Mouse (Mus musculus) forebrain, embryonic 14.5 days (tissue): Measurements from ENCODE around the gene Tspan1. TPM values are rescaled to one million over a fixed set of nuclear protein-coding genes. Genes with fewer than 3 reads are reported as not detected.
A peak's percentile ranks its signal among the peaks of the same experiment; 100 is the strongest.

Source experiments
- ATAC-seq: fragments of 200-750 bp; cut with Nextera tagmentation; 2 replicates; pipeline ENCODE4 v1.8.0; 2017; ENCODE audit warnings: mild to moderate bottlenecking, moderate library complexity
- DNase-seq: peaks from one replicate; pipeline ENCODE4 v3.0.0-alpha.2; 2015; ENCODE audit warnings: low spot score
- H3K27ac ChIP-seq: fragments of 300-500 bp; sonication (generic); 2 replicates; pipeline ENCODE4 v1.5.1; 2014; ENCODE audit warnings: low read depth, mild to moderate bottlenecking, control low read depth, low read length, moderate library complexity
- H3K27me3 ChIP-seq: fragments of 300-500 bp; sonication (generic); replicated peaks from 2 replicates; pipeline ENCODE4 v1.6.1; 2014; ENCODE audit warnings: low read length, control low read depth, mixed read lengths; ENCODE audit not compliant: control insufficient read depth, insufficient read depth
- H3K36me3 ChIP-seq: fragments of 300-500 bp; sonication (generic); 2 replicates; pipeline ENCODE4 v1.6.1; 2014; ENCODE audit warnings: low read length, control low read depth; ENCODE audit not compliant: control insufficient read depth, insufficient read depth
- H3K4me1 ChIP-seq: fragments of 300-500 bp; sonication (generic); 2 replicates; pipeline ENCODE4 v1.6.1; 2014; ENCODE audit warnings: antibody characterized with exemption, low read length, control low read depth; ENCODE audit not compliant: control insufficient read depth, insufficient read depth
- H3K4me2 ChIP-seq: fragments of 300-500 bp; sonication (generic); 2 replicates; pipeline ENCODE4 v1.6.1; 2014; ENCODE audit warnings: mild to moderate bottlenecking, control low read depth, low read length
- H3K4me3 ChIP-seq: fragments of 300-500 bp; sonication (generic); 2 replicates; pipeline ENCODE4 v1.5.1; 2014; ENCODE audit warnings: low read depth, low read length, control low read depth
- H3K9ac ChIP-seq: fragments of 300-500 bp; sonication (generic); 2 replicates; pipeline ENCODE4 v1.6.1; 2014; ENCODE audit warnings: mild to moderate bottlenecking, low read length, control low read depth, moderate library complexity
- H3K9me3 ChIP-seq: fragments of 300-500 bp; sonication (generic); replicated peaks from 2 replicates; pipeline ENCODE4 v1.6.1; 2016; ENCODE audit warnings: low read length, control low read depth, mixed read lengths; ENCODE audit not compliant: control insufficient read depth
- WGBS: fragments of 180-500 bp; shearing (Covaris S2); extraction: QIAGEN DNeasy Blood & Tissue Kit; methylation state at CpG from one replicate; pipeline ENCODE4 v1.1.7; 2014; 5-methylcytosine and 5-hydroxymethylcytosine counted together
- polyA plus RNA-seq: library from polyadenylated mRNA; unstranded; fragments of >200 nt; fragmentation: Nextera tagmentation; extraction: Ambion mirVana; gene quantifications from 2 replicates; pipeline ENCODE4 v1.2.1, GENCODE M21; 2014

The Tspan1 gene
- polyA plus RNA-seq, 1 experiment from 2014 or later = not detected

- Histone ChIP-seq H3K9me3 (no peaks in the 10 kb centered on the region), H3K4me2 (no peak within 1 kb of the TSS), H3K4me3 (no peak within 1 kb of the TSS), H3K36me3 (no peaks in the 10 kb centered on the region), H3K27ac (no peak within 1 kb of the TSS), H3K9ac (no peak within 1 kb of the TSS), H3K4me1 (peaks cover 14% of the 10 kb centered on the region), H3K27me3 (no peaks in the 10 kb centered on the region)
- ATAC-seq = no peak
- WGBS = 80% methylated on average over 6 of the region's 6 CpGs
- no peak for DNase-seq
Measured at GRCm38 (mm10) chr4:116173072-116173471, 5.7 kb upstream of the Tspan1 start, which contains the start of the genes 1700042G07Rik and Gm49337. 1700042G07Rik (plus strand) TSS chr4:116173372. Gm49337 (plus strand) TSS chr4:116173384.

- 72% methylated on average over 3 of the region's 3 CpGs for WGBS
- no peaks in the 10 kb centered on the region for H3K4me1 ChIP-seq
- no peaks in the 10 kb centered on the region for H3K27me3 ChIP-seq
- ATAC-seq = peak; percentile 43
- no peak overlapping the region for H3K4me3 ChIP-seq
- no peak overlapping the region for H3K4me2 ChIP-seq
- no peak overlapping the region for H3K27ac ChIP-seq
- no peaks in the 10 kb centered on the region for H3K36me3 ChIP-seq
- H3K9me3 ChIP-seq = no peaks in the 10 kb centered on the region
- H3K9ac ChIP-seq = no peak overlapping the region
- no peak for DNase-seq
Measured at GRCm38 (mm10) chr4:116169353-116169672, 1.9 kb upstream of the Tspan1 start.

- DNase-seq (peak; percentile 83), ATAC-seq (peak; percentile 85)
- H3K4me1 ChIP-seq = no peaks in the 10 kb centered on the region
- H3K27me3 ChIP-seq = no peaks in the 10 kb centered on the region
- no peak overlapping the region for H3K4me3 ChIP-seq
- H3K4me2 ChIP-seq = no peak overlapping the region
- WGBS = 84% methylated on average over 7 of the region's 8 CpGs
- H3K9me3 ChIP-seq = no peaks in the 10 kb centered on the region
- no peak overlapping the region for H3K27ac ChIP-seq
- H3K9ac ChIP-seq = no peak overlapping the region
- no peaks in the 10 kb centered on the region for H3K36me3 ChIP-seq
Measured at GRCm38 (mm10) chr4:116168617-116169352, 1.4 kb upstream of the Tspan1 start.

DNA sequence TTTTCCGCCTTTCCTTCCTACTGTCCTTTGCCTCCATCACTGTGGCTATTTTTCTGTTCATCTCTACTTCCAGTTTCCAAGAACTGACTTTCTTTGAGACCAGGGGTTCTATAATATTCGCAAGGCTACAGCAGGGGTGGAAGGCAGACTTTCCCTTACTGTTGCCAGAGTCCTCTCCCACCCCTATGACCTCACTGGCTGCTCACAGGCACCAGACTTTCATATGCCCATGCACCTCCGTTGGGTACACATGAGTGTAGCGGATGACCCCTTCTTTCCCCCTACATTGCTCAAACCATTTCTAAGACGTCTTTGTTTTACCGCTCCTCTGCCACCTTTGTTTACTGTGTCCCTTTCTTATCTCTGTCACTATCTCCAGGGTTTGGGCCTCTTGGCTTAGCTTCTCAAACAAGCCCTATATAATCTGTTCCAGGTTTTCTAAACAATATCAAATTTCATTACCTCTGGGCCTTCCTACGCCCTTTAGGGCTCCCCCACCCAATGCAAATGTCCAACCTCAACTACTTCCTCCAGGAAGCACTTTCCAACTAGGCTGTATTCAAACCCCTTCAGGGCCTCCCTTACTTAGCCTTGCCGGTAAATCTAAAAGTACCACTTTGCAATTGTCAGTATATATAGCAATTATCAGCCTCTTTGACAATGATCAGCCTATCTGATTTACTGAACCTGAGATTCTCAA is 1.5 kb downstream of the Tspan1 start:
- WGBS = 80% methylated on average over 8 of the region's 8 CpGs
- no peak for DNase-seq
- Histone ChIP-seq H3K27me3 (no peaks in the 10 kb centered on the region), H3K9me3 (no peaks in the 10 kb centered on the region), H3K4me3 (no peak overlapping the region), H3K27ac (no peak overlapping the region), H3K4me2 (no peak overlapping the region), H3K4me1 (no peaks in the 10 kb centered on the region), H3K9ac (no peak overlapping the region), H3K36me3 (no peaks in the 10 kb centered on the region)
- no peak for ATAC-seq

GRCm38 (mm10) chr4:116164759-116165554 is 2.4 kb downstream of the Tspan1 start:
- DNase-seq (no peak), ATAC-seq (no peak)
- Histone ChIP-seq H3K9ac (no peak overlapping the region), H3K9me3 (no peaks in the 10 kb centered on the region), H3K4me3 (no peak overlapping the region), H3K36me3 (no peaks in the 10 kb centered on the region), H3K4me2 (no peak overlapping the region), H3K27me3 (no peaks in the 10 kb centered on the region), H3K4me1 (no peaks in the 10 kb centered on the region), H3K27ac (no peak overlapping the region)
- WGBS = 85% methylated on average over 2 of the region's 2 CpGs

DNA sequence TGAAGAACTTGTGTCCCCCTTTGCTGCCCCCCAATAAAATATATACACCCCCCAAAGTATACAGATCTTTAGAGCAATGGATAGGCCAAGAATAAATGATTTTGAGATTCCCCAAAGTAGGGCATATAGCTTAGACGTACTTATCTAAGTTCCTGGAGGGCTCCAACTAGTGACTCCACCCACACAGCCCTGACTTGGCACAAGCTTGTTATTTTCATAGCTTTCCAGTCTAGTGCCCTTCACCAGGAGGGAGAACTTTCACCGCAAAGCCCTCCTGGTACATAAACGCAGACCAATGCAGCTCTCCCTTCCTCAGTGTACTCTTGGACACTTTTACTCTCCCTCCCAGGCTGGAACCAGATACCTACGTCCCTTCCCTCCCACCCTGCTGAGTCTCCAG is 5.3 kb downstream of the Tspan1 start:
- no peak overlapping the region for H3K4me3 ChIP-seq
- H3K9ac ChIP-seq = no peak overlapping the region
- no peaks in the 10 kb centered on the region for H3K9me3 ChIP-seq
- H3K27me3 ChIP-seq = no peaks in the 10 kb centered on the region
- DNase-seq = no peak
- 82% methylated on average over 4 of the region's 4 CpGs for WGBS
- ATAC-seq = no peak
- H3K4me2 ChIP-seq = no peak overlapping the region
- no peak overlapping the region for H3K27ac ChIP-seq
- peaks cover 24% of the 10 kb centered on the region for H3K36me3 ChIP-seq
- no peaks in the 10 kb centered on the region for H3K4me1 ChIP-seq

DNA sequence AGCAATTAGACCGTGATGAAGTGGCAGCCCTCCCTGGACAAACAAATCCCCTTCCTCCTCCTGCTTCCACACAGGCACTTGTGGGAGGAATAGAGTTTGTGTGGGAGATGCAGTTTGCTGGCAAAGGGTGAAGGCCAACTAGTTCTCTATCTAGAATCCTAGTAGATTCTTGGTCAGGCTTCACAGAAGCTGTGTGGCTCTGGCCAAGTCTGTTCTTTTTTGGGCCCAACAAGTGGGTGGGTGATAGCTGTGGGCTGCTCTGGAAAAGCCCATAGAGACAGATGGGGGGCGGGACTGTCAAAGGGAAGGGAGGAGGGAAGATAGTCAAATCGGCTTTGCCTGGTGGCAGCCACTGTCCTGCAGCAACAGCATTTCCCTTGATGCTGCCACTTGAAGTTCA is 6.6 kb downstream of the Tspan1 start:
- no peaks in the 10 kb centered on the region for H3K4me1 ChIP-seq
- H3K4me3 ChIP-seq = no peak overlapping the region
- H3K9ac ChIP-seq = no peak overlapping the region
- H3K4me2 ChIP-seq = no peak overlapping the region
- no peaks in the 10 kb centered on the region for H3K27me3 ChIP-seq
- H3K9me3 ChIP-seq = no peaks in the 10 kb centered on the region
- 79% methylated on average over 3 of the region's 3 CpGs for WGBS
- H3K27ac ChIP-seq = no peak overlapping the region
- peaks cover 38% of the 10 kb centered on the region for H3K36me3 ChIP-seq
- no peak for ATAC-seq
- no peak for DNase-seq

DNA sequence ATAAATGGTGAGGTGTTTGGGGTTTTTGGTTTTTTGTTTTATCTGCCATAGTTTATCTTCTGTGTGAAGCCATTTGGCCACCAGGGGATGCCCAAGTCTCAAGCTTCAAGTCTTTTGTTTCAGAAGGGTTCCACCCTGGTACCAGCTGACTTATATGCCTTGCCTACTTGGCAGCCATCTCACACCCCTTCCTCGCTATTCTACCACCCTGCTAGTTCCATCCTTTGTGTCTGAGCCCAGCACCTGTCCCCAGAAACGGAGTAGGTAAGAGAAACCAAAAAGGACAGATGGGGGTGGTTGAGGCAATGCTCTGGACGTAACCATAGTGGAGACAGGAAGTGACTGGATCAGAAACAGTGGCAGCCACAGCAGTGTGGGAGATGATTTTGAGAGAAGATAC is 7.5 kb downstream of the Tspan1 start:
- peaks cover 46% of the 10 kb centered on the region for H3K36me3 ChIP-seq
- no peaks in the 10 kb centered on the region for H3K9me3 ChIP-seq
- no peaks in the 10 kb centered on the region for H3K4me1 ChIP-seq
- no peak overlapping the region for H3K9ac ChIP-seq
- ATAC-seq (peak; percentile 64), DNase-seq (peak; percentile 73)
- no peak overlapping the region for H3K27ac ChIP-seq
- WGBS = 69% methylated on average over 3 of the region's 3 CpGs
- H3K4me2 ChIP-seq = no peak overlapping the region
- no peak overlapping the region for H3K4me3 ChIP-seq
- H3K27me3 ChIP-seq = no peaks in the 10 kb centered on the region
